Mouse (Mus musculus) brain, adult 2 months (tissue): ENCODE data around the gene Syce2.
"Not testable (repeated sequence)": the region's sequence is repeated elsewhere in the genome, so short reads cannot be mapped to it uniquely, and the experiment has no call there.

Experiments used
- DNase-seq: peaks from one replicate; pipeline ENCODE4 v3.0.0; 2011; ENCODE audit warnings: low read depth, low spot score

Syce2 gene

GRCm38 (mm10) chr8:84871376-84872308 is at the start of gene Syce2:
Gene Syce2, plus strand, starts transcription at chr8:84872111.
- DNase-seq = peak; percentile 64

- no peak for DNase-seq
Observed at GRCm38 (mm10) chr8:84822723-84823122, 49.2 kb upstream of the Syce2 start, which contains the start of gene Dand5. Gene Dand5, minus strand, starts transcription at chr8:84822823.

DNA sequence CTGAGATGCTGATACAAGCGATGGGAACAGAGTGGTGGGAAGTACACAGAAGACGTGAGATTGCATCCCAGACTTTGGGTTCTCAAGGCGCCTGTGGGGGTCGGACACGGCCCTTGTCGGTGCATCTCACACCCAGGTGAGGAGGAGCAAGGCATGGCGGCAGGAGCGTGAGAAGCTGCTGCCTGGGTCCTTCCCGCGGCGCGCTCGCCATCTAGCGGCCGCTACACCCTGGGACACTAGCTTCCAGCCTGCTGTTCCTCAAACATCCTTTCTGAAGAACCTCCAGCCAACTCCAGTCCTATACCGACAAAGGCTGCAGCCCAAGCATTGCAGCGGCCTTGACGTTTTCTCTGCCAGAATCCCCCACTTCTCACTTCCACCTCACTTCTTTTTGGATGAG is 48.3 kb upstream of the Syce2 start:
- DNase-seq = peak; percentile 91

DNA sequence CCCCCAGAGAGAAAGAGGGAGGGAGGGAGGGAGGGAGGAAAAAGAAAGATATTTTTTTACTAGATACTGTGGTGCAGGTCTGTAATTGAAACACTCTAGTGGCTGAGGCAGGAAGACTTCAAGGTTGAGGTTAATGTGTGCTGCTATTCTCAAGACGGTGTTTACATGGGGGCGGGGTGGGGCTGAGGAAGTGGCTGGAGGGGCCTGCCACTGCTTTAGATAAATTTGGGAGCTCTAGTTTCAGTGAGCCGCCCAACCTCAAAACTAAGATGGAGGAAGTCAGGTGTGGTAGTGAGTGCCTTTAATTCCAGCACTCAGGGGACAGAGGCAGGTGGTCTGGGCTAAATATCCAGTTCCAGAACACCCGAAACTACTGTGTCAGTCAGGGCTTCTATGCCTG is 46.3 kb upstream of the Syce2 start:
- no peak for DNase-seq

- not testable (repeated sequence) for DNase-seq
Observed at GRCm38 (mm10) chr8:84826518-84826917, 45.4 kb upstream of the Syce2 start.

DNA sequence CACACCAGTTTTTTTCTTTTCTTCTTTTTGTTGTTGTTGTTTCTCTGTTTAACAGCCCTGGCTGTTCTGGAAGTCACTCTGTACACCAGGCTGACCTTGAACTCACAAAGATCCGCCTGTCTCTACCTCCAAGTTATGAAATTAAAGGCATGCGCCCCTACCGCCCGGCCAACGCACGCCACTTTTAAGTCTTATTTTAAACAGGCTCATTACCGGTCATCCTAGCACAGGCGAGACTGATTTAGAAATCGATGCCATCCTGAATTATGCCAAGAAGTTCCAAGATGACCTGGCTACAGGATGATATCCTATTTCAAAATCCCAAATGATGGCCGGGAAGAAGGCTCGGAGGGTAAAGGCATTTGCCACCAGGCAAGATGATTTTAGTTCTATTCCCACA is 40.4 kb upstream of the Syce2 start, which contains the start of gene Gadd45gip1:
Gene Gadd45gip1, plus strand, starts transcription at position 33 of the 400 bp plus-strand sequence.
- peak; percentile 59 for DNase-seq

DNA sequence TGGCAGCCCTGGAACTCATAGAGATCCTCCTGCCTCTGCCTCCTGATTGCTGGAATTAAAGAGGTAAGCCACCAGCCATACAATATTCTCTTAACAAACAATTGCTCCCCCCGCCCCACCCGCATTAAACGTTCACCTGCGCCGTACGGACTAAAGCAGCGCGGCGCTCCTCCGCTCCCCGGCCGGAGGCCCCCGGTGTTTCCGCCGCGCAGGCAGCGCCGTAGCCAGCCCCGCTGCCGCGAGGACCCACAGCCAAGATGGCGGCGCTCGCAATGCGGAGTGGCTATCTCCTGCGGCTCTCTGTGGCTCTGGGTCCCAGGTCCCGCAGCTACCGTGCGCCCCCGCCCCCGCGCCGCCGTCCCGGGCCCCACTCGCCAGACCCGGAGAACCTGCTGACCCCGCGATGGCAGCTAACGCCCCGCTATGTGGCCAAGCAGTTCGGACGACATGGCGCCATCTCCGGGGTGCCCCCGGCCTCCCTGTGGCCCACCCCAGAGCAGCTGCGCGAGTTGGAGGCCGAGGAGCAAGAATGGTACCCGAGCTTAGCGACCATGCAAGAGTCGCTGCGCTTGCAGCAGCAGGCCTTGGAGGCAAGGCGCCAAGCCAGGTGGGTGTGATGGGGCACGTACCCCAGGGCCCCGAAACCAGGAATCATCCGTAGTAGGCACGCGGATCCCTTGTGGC is 39.7 kb upstream of the Syce2 start:
- peak; percentile 91 for DNase-seq

- DNase-seq = no peak
Observed at GRCm38 (mm10) chr8:84832759-84833742, 38.9 kb upstream of the Syce2 start.

DNA sequence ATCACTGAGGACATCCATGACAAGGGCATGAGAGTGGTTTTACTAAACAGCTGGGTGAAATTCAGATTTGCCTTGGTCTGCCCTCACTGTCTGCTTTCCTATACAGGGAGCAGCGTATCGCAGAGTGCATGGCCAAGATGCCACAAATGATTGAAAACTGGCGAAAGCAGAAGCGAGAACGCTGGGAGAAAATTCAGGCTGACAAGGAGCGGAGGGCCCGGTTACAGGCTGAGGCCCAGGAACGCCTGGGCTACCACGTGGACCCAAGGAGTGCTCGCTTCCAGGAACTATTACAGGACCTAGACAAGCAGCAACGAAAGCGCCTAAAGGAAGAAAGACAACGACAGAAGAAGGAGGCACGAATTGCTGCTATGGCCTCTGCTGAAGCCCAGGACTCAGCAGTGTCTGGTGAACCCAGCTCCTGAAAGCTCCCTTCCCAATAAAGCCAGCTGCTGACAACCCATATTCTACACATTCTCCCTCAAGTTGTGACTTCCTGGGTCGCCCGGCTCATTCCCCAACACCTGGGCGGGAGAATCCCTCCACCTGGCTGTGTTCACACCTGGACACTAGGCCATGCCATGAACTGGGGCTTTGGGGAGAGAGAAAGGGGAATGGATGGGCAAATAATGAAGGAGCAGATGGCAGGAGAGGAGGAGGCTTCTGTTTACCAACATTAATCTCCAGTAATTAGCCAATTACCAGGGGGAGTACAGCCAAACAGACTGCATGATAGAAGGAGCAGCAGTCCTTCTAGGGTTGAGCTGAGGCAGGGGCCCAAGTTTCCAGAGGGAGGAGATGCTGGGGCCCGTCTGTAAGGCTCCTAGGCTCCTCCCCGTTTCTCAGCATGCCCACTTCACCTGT is 37.7 kb upstream of the Syce2 start:
- DNase-seq = peak; percentile 46

GRCm38 (mm10) chr8:84834866-84835855 is 36.8 kb upstream of the Syce2 start:
- DNase-seq = peak; percentile 90

- DNase-seq = peak; percentile 34
Observed at GRCm38 (mm10) chr8:84837149-84837911, 34.6 kb upstream of the Syce2 start.

DNA sequence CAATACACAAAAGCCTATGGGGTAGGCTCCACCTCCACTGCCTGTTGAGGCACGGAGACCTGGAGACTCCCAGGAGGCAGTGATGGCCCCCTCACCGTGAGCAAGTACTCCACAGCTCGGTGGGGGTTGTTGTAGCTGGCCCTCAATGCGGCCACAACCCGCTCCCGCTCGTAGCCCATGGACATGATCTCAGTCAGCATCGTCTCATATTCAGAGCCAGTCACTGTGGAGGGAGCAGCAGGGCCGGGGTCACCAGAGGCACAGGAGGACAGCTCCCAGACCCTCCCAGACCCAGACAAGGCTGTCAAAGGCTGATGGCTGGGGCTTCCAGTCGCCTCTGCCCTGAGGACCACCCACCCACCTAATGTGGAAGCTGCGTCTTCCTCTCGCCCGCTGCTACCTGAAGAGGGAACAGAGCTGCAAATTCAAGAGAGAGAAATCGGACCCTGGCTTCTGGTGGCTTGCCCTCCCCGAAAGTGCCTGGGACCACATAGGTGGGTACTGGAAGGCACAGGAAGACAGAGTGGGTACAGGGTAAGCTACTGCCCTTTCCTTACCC is 33.9 kb upstream of the Syce2 start:
- DNase-seq = no peak

DNA sequence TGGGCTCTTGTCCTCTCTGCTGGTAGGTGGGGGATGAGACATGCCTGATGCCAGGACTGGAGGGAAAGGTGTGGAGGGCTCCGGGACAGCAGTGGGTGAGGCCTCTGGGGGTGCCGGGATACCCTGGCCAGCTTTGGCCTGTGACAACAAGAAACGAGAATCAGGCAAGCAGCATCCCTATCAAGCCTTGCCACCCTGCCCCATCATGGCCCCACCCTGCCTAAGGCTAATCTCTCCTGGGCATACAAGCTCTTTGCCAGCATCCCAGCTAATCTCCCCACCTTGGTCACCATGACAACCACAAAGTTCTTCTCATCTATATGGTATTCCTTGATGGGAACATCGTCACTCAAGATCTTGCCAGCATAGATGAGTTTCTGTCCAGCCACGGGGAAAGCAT is 33.4 kb upstream of the Syce2 start:
- no peak for DNase-seq

- DNase-seq = no peak
Observed at GRCm38 (mm10) chr8:84839411-84839810, 32.5 kb upstream of the Syce2 start.

- DNase-seq = no peak
Observed at GRCm38 (mm10) chr8:84839875-84840247, 32.0 kb upstream of the Syce2 start.

- peak; percentile 98 for DNase-seq
Observed at GRCm38 (mm10) chr8:84840248-84840999, 31.5 kb upstream of the Syce2 start, which contains the start of gene Rad23a. Gene Rad23a, minus strand, starts transcription at chr8:84840665.

DNA sequence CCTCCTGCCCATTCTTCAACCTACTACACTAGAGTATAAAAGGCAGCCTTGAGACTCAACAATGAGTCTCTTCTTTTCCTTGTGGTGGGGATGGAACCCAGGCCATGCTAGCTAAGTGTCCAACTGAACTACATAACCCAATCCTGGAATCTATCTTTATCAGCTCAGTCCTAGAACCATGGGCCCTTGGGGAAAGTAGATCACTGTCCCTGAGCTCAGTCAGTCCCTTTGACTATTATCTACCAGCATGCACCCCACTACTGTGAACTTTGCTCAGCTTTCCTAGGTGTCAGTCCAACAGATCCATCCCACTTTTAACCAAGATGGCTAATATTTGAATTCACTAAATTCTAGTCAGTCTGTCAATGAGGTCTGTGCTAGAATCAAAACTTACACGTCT is 30.4 kb upstream of the Syce2 start:
- DNase-seq = no peak
